Mouse (Mus musculus) heart, embryonic 13.5 days (tissue): ENCODE data around the gene Gm12184. TPM values are rescaled to one million over a fixed set of nuclear protein-coding genes. Genes with fewer than 3 reads are reported as not detected.

Experiments
- ATAC-seq: fragments of 200-750 bp; cut with Nextera tagmentation; 2 replicates; pipeline ENCODE4 v1.8.0; 2017; ENCODE audit warnings: moderate TSS enrichment; ENCODE audit not compliant: insufficient number of reproducible peaks, low FRiP score, low TSS enrichment; ENCODE audit errors: extremely low read depth
- H3K27ac ChIP-seq: fragments of 300-500 bp; sonication (generic); replicated peaks from 2 replicates; pipeline ENCODE4 v1.5.1; 2015; ENCODE audit warnings: moderate library complexity, mild to moderate bottlenecking, inconsistent platforms
- H3K27me3 ChIP-seq: fragments of 300-500 bp; sonication (generic); replicated peaks from 2 replicates; pipeline ENCODE4 v1.6.1; 2015; ENCODE audit warnings: mild to moderate bottlenecking, inconsistent platforms
- H3K36me3 ChIP-seq: fragments of 300-500 bp; sonication (generic); 2 replicates; pipeline ENCODE4 v1.6.1; 2015; ENCODE audit warnings: mild to moderate bottlenecking, inconsistent platforms
- H3K4me1 ChIP-seq: fragments of 300-500 bp; sonication (generic); 2 replicates; pipeline ENCODE4 v1.6.1; 2015; ENCODE audit warnings: inconsistent platforms
- H3K4me2 ChIP-seq: fragments of 300-500 bp; sonication (generic); 2 replicates; pipeline ENCODE4 v1.6.1; 2015; ENCODE audit warnings: inconsistent platforms, mild to moderate bottlenecking, moderate library complexity
- H3K4me3 ChIP-seq: fragments of 300-500 bp; sonication (generic); 2 replicates; pipeline ENCODE4 v1.5.1; 2015; ENCODE audit warnings: moderate library complexity, mild to moderate bottlenecking, inconsistent platforms
- H3K9ac ChIP-seq: fragments of 300-500 bp; sonication (generic); 2 replicates; pipeline ENCODE4 v1.6.1; 2015; ENCODE audit warnings: inconsistent platforms, mild to moderate bottlenecking, moderate library complexity
- H3K9me3 ChIP-seq: fragments of 300-500 bp; sonication (generic); 2 replicates; pipeline ENCODE4 v1.6.1; 2016; ENCODE audit warnings: inconsistent platforms
- WGBS: fragments of 180-500 bp; shearing (Covaris S2); methylation state at CpG from one replicate; pipeline ENCODE4 v1.1.7; 2015; ENCODE audit warnings: mixed read lengths; 5-methylcytosine and 5-hydroxymethylcytosine counted together
- polyA plus RNA-seq: library from polyadenylated mRNA; unstranded; fragments of >200 nt; fragmentation: Nextera tagmentation; extraction: Ambion mirVana; gene quantifications from 2 replicates; pipeline ENCODE4 v1.2.1, GENCODE M21; 2015

The Gm12184 gene
- polyA plus RNA-seq, 1 experiment from 2014 or later, result 1.2 TPM

DNA sequence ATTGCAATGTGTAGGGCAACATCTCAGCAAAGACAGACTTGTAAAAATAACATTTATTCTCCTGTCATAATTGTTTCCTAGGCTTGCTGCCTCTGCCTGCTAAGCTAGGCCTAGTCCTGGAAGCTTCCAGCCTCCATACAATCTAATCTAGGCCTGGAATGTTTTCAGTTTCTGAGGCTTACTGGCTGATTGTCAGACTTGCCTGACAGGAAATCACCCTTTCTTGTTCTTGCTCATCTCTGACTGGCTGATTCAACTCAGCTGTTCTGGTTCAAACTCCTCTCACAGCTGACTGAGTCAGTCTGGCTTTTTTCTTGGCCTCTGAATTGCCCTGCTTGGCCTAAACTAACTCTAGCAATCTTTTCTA is 6.2 kb downstream of the Gm12184 start:
- Histone ChIP-seq H3K36me3 (peaks cover 6% of the 10 kb centered on the region), H3K4me1 (peaks cover 26% of the 10 kb centered on the region), H3K9ac (no peak overlapping the region), H3K4me3 (no peak overlapping the region), H3K27me3 (peaks cover 10% of the 10 kb centered on the region; the same call in 1 of the 2 replicates), H3K9me3 (no peaks in the 10 kb centered on the region), H3K4me2 (no peak overlapping the region), H3K27ac (peak overlapping the region; percentile 55)
- no peak for ATAC-seq

DNA sequence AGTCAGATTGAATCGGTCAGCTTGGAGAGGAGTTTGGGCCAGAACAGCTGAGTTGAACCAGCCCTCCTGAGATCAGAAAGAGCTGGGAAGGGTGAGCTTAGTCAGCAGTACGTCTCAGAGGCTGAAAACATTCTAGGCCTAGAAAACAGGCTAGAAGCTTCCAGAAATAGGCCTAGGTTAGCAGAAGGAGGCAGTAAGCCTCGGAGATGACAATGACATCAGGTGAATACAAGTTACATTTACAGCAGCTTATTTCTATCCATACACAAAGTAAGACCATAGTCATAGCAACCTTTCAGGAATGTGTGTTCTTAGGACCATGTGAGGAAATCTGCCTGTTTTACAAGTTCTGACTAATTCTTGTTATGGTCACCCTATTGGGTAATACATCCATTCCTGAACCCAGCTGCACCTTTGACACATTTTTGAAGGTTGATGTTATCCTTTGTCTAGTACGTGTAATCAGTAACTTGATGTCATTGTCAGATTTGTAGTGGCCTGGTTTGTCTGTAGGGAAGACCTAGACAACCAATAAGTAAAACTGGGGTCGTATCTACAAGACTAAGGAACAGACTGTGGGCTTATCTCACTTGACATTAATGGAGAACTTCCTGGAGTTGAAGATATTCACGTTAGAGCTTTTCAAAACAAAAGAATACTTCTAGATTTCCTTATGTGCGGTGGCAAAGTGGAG is 6.7 kb downstream of the Gm12184 start:
- H3K4me1 ChIP-seq, result peaks cover 31% of the 10 kb centered on the region
- H3K4me2 ChIP-seq, result no peak overlapping the region
- H3K9me3 ChIP-seq, result no peaks in the 10 kb centered on the region
- peak overlapping the region; percentile 55 for H3K27ac ChIP-seq
- WGBS, result 57% methylated on average over 7 of the region's 7 CpGs
- no peak for ATAC-seq
- peaks cover 7% of the 10 kb centered on the region; the same call in 1 of the 2 replicates for H3K27me3 ChIP-seq
- no peak overlapping the region for H3K4me3 ChIP-seq
- peaks cover 11% of the 10 kb centered on the region for H3K36me3 ChIP-seq
- H3K9ac ChIP-seq, result no peak overlapping the region

DNA sequence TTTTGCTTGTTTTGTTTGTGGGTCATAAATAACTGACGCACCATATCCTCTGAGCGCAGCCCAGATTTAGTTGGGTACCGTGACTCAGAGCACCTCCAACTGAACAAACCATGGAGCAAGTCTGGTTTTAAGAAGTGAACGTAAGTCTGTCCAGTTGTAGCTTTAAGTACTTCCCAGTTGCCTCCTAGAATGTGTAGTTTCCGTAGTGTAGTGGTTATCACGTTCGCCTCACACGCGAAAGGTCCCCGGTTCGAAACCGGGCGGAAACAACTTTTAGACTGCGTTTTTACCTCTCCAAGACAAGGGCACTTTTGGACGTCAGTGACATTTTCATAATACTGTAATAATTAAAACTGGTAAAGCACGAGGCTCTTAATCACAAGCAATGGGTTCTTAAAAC is 8.1 kb downstream of the Gm12184 start:
- Histone ChIP-seq H3K9me3 (no peaks in the 10 kb centered on the region), H3K4me3 (peak overlapping the region; percentile 80), H3K4me1 (peaks cover 28% of the 10 kb centered on the region), H3K36me3 (peaks cover 24% of the 10 kb centered on the region), H3K4me2 (peak overlapping the region; percentile 94), H3K9ac (peak overlapping the region; percentile 96), H3K27ac (peak overlapping the region; percentile 99), H3K27me3 (no peaks in the 10 kb centered on the region)
- no peak for ATAC-seq
- under 1% methylated on average over 16 of the region's 16 CpGs for WGBS

DNA sequence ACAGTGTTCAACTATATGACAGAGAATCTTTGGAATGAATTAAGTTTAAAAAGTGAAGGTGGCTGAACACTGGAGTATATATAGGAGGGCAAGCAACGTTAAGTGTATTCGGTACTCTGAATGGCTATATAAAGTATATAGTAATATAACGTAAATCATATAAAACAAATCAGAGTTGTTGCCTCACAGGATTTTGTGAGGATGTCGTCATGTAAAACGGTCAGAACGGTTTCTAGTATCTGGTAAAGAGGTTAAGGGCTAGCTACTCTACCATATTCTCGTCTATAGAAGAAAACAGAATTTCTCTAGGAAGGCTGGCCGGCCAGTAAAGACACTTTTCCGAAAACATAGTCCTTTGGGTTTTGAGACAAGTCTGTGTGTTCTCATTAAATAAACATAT is 8.7 kb downstream of the Gm12184 start:
- Histone ChIP-seq H3K27me3 (no peaks in the 10 kb centered on the region), H3K4me3 (peak overlapping the region; percentile 80), H3K9ac (peak overlapping the region; percentile 96), H3K9me3 (no peaks in the 10 kb centered on the region), H3K4me1 (peaks cover 28% of the 10 kb centered on the region), H3K27ac (peak overlapping the region; percentile 99), H3K36me3 (peaks cover 29% of the 10 kb centered on the region), H3K4me2 (peak overlapping the region; percentile 94)
- 4% methylated on average over 9 of the region's 9 CpGs for WGBS
- ATAC-seq, result no peak

DNA sequence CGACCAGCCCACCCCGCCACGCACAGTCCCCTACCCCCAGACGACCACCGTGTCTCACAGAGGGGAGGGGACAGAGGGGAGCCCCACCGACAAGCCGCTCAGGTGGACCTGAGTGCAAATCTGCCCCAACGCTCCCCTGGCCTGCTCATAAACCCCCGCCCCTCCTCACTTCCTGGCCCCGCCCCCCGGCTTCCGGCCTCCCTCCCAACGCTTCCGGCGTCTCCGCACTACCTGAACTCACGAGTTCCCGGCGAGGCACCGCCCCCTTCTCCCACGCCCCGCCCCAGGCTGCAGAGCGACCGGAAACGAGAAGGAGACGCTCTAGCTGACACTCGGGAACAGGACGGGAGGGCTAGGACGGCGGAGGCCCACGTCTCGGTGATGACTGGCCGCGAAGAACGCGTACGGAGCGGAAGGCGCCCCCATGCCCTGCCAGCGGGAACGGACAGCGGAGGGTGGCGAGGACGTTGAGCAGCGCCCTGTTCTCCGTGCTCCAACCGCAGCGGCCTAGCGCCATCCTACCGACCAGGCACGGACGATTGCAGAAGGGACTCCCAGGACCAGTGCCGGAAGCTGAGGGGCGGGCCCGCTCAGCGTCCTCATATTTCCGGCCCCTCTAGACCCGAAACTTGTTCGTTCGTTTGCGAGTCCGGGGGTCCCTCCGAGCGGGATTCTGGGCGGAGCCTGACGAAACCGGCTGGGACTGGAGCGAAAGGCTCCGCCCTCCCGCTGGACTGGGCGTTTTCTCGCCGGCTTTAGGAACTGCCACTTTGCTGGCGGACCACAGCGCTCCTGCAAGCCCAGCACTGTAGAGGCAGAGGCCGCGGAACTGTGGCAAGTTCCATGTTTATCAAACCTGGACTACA is 9.4 kb downstream of the Gm12184 start, which contains the start of gene Trim41:
Gene Trim41 (minus strand): TSS at position 554 of the 866 bp plus-strand sequence.
- peak within 1 kb of the TSS; percentile 94 for H3K4me2 ChIP-seq
- H3K27ac ChIP-seq, result peak within 1 kb of the TSS; percentile 99
- H3K4me3 ChIP-seq, result peak within 1 kb of the TSS; percentile 80
- H3K9me3 ChIP-seq, result no peaks in the 10 kb centered on the region
- H3K36me3 ChIP-seq, result peaks cover 37% of the 10 kb centered on the region
- no peaks in the 10 kb centered on the region for H3K27me3 ChIP-seq
- H3K9ac ChIP-seq, result peak within 1 kb of the TSS; percentile 96
- peak; percentile 94 for ATAC-seq
- under 1% methylated on average over 76 of the region's 77 CpGs for WGBS
- peaks cover 28% of the 10 kb centered on the region for H3K4me1 ChIP-seq

DNA sequence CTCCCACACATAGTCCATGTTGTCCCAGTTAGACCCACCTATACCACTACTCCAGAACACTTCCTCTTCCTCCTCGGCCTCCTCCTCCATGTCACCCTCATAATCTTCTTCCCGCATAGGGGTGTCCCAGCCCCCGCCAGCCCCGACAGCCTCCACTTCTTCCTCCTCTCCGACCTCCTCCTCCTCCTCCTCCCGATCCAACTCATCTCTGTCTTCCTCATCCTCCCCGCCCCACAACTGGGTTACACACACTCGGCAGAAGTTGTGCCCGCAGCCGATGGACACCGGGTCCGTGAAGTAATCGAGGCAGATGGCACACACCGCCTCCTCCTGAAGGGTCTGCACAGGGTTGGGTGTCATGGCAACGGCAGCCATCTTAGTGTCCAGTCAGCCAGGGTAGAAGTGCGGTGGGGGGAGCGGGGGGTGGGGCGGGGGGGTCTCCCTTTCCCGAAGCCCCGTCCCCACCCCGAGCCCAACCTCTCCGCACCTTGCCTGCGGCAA is 10.1 kb downstream of the Gm12184 start:
- Histone ChIP-seq H3K27ac (peak overlapping the region; percentile 99), H3K36me3 (peaks cover 44% of the 10 kb centered on the region), H3K9ac (peak overlapping the region; percentile 96), H3K4me2 (peak overlapping the region; percentile 94), H3K9me3 (no peaks in the 10 kb centered on the region), H3K27me3 (no peaks in the 10 kb centered on the region), H3K4me1 (peaks cover 28% of the 10 kb centered on the region), H3K4me3 (peak overlapping the region; percentile 80)
- peak; percentile 1; the same call in 1 of the 2 replicates for ATAC-seq
- WGBS, result 2% methylated on average over 23 of the region's 23 CpGs

DNA sequence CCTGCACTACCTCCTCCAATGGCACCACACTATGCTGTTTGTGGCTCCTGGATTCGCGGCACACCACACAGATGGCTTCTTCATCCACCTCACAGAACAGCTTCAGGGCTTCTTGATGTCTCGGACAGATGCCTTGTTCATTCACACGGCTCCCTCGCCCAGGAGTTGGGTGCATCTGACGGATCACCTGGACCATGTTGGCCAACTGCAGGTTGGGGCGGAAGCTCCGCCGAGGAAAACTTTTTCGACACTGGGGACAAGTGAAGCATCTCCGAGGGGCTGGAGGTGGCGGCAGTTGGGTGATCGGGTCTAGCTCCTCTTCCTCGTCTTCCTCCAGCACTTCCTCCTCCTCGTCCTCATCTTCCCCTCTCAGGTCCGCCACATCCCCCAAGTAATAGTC is 10.6 kb downstream of the Gm12184 start:
- H3K4me3 ChIP-seq, result peak overlapping the region; percentile 80
- 74% methylated on average over 16 of the region's 16 CpGs for WGBS
- peak overlapping the region; percentile 96 for H3K9ac ChIP-seq
- H3K27ac ChIP-seq, result 0 out of 2 replicates have a peak overlapping the region, but pooled peaks have one; percentile 99
- H3K4me1 ChIP-seq, result peaks cover 28% of the 10 kb centered on the region
- no peaks in the 10 kb centered on the region for H3K9me3 ChIP-seq
- H3K36me3 ChIP-seq, result peaks cover 48% of the 10 kb centered on the region
- ATAC-seq, result no peak
- H3K4me2 ChIP-seq, result peak overlapping the region; percentile 94
- no peaks in the 10 kb centered on the region for H3K27me3 ChIP-seq

DNA sequence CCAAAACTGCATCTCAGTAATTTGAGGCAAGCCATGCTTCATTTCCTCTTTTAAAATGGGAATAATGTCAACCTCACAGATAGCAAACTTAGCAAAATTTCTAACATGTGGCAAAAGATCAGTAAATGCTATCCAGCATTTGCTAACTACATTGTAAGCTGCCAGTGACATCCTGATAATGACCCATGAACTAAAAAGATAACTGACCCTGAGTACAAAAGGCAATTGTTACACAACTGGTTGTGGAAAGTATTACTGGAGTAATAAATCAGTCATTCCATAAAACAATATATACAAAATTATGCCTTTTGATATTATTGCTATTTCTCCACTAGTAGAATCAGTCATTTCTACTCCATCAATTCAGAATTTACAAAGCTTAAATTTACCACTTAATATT is 12.7 kb downstream of the Gm12184 start:
- ATAC-seq, result no peak
- Histone ChIP-seq H3K9me3 (no peaks in the 10 kb centered on the region), H3K4me3 (no peak overlapping the region), H3K36me3 (peaks cover 69% of the 10 kb centered on the region), H3K27me3 (no peaks in the 10 kb centered on the region), H3K27ac (no peak overlapping the region), H3K9ac (0 out of 2 replicates have a peak overlapping the region, but pooled peaks have one; percentile 33), H3K4me2 (no peak overlapping the region), H3K4me1 (peaks cover 33% of the 10 kb centered on the region)

DNA sequence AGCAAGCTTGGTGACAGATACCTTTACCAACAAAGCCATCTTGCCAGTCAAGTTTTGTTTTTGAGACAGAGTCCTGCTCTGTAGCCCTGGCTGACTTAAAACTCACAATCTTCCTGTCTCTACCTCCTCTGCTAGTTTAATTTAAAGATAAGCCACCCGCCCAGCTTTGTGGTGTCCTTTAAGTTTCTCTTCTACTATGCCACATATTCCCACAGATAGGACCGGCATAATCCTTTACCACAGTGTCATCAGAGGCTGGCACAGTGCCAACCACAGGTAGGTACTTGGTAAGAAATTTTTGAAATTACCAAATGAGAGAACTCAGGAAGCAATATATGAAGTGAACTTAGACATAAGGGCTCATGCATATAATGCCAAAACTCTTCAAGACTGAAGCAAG is 16.3 kb downstream of the Gm12184 start:
- ATAC-seq, result no peak
- Histone ChIP-seq H3K4me1 (peaks cover 24% of the 10 kb centered on the region), H3K9ac (no peak overlapping the region), H3K27ac (no peak overlapping the region), H3K27me3 (no peaks in the 10 kb centered on the region), H3K4me3 (no peak overlapping the region), H3K9me3 (no peaks in the 10 kb centered on the region), H3K36me3 (peaks cover 98% of the 10 kb centered on the region), H3K4me2 (no peak overlapping the region)
- 80% methylated on average over 2 of the region's 2 CpGs for WGBS

DNA sequence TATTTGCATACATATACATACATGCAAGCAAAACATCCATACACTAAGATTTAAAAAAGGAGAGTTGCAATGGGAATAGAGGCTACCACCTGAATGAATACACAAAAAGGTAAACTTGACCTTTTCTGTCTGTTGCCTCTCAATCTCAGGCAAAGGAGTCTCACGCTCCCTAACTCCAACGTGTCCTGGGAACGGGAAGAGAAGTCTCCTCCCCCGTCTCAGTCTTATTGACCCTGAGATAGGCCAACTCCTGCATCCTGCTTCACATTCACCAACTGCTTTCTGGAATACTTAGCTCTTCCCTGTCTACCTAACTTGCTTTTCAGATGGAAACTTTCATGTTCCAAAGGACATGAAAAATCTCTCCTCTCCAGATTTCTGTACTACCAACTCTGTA is 17.0 kb downstream of the Gm12184 start:
- no peak overlapping the region for H3K4me3 ChIP-seq
- H3K36me3 ChIP-seq, result peaks cover 98% of the 10 kb centered on the region
- H3K27ac ChIP-seq, result no peak overlapping the region
- no peak for ATAC-seq
- no peak overlapping the region for H3K4me2 ChIP-seq
- peaks cover 17% of the 10 kb centered on the region for H3K4me1 ChIP-seq
- H3K27me3 ChIP-seq, result no peaks in the 10 kb centered on the region
- H3K9ac ChIP-seq, result no peak overlapping the region
- H3K9me3 ChIP-seq, result no peaks in the 10 kb centered on the region
- WGBS, result 49% methylated on average over 4 of the region's 4 CpGs

DNA sequence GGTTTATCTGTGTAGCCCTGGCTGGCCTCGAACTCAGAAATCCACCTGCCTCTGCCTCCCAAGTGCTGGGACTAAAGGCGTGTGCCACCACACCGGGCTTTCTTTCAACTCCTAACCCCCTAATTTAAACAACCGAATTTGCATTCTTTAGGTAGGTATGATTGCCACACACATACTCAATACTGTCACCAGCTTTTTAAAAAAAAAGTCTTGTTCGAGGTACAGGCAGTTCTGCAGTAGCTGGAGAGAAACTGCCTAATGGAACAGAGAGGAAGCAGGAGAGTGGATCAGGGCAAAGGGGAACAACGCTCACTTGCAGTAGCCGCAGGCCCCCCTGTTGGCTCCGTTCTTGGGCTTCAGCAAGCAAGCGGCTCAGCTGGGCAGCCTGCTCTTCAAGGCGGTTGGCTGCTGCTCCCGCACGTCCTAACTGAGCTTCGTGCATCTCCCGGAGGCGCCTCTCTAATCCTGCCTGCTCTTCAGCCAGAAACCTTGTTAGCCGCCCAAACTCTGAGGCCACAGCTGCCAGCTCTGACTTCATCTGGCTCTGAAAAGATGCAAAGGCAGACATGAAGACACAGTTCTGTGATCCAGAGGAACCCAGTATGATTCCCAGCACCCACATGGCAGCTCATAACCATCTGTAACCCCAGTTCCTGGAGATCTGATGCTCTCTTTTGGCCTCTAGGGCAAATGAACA is 17.6 kb downstream of the Gm12184 start:
- H3K27ac ChIP-seq, result 0 out of 2 replicates have a peak overlapping the region, but pooled peaks have one; percentile 2
- peaks cover 12% of the 10 kb centered on the region; the same call in 1 of the 2 replicates for H3K4me1 ChIP-seq
- H3K4me3 ChIP-seq, result no peak overlapping the region
- ATAC-seq, result no peak
- WGBS, result 62% methylated on average over 16 of the region's 16 CpGs
- no peaks in the 10 kb centered on the region for H3K9me3 ChIP-seq
- no peaks in the 10 kb centered on the region for H3K27me3 ChIP-seq
- H3K9ac ChIP-seq, result no peak overlapping the region
- H3K4me2 ChIP-seq, result no peak overlapping the region
- peaks cover 99% of the 10 kb centered on the region for H3K36me3 ChIP-seq
